Comparison of ENCODE assay signal across 19 mouse cellular contexts in genomic region chr2:120312276-120312825, GRCm38 (mm10). TPM values are rescaled to one million over a fixed set of nuclear protein-coding genes. Genes with fewer than 3 reads are reported as not detected.
"Had no signal": no experiment of that assay in that cellular context is flagged by ENCODE, and none has a peak within 500 bp of the region (broad histone marks: within the 10 kb centered on the region; RNA-seq: fewer than 3 reads in every experiment).

No protein-coding gene starts in this region.

- H3K9ac ChIP-seq: intestine, embryonic 15.5 days; liver, embryonic 12.5 days; midbrain, embryonic 15.5 days; neural tube, embryonic 12.5 days had no signal

- H3K4me2 ChIP-seq: intestine, embryonic 15.5 days; liver, embryonic 12.5 days; midbrain, embryonic 15.5 days; neural tube, embryonic 12.5 days had no signal

- H3K9me3 ChIP-seq: intestine, embryonic 15.5 days; limb, embryonic 10.5 days; liver, embryonic 12.5 days; midbrain, embryonic 10.5 days; midbrain, embryonic 15.5 days; neural tube, embryonic 12.5 days had no signal

- H3K4me3 ChIP-seq: intestine, embryonic 15.5 days; limb, embryonic 10.5 days; liver, embryonic 12.5 days; midbrain, embryonic 10.5 days; midbrain, embryonic 15.5 days; neural tube, embryonic 12.5 days had no signal

- ATAC-seq: intestine, embryonic 15.5 days; liver, embryonic 12.5 days; midbrain, embryonic 15.5 days had no signal

- H3K27ac ChIP-seq: intestine, embryonic 15.5 days; limb, embryonic 10.5 days; liver, embryonic 12.5 days; midbrain, embryonic 10.5 days; midbrain, embryonic 15.5 days; neural tube, embryonic 12.5 days had no signal

- DNase-seq: kidney, adult 18-20 months; kidney, postnatal 10 days; kidney, postnatal 4 days; thymus, adult 18-20 months; thymus, postnatal 14 days had no signal

- H3K4me1 ChIP-seq: limb, embryonic 10.5 days; liver, embryonic 12.5 days; midbrain, embryonic 10.5 days; midbrain, embryonic 15.5 days; neural tube, embryonic 12.5 days had no signal

- H3K27me3 ChIP-seq: intestine, embryonic 15.5 days; liver, embryonic 12.5 days; midbrain, embryonic 15.5 days; neural tube, embryonic 12.5 days had no signal

RNA-seq across cellular contexts. Expression of gene Pla2g4f, which starts 1.6 kb away (rescaled TPM):
- total RNA-seq: layer of hippocampus, adult 8-10 months; left cerebral cortex, adult 18-20 months; left cerebral cortex, postnatal 10 days; monocyte, adult 5-6 weeks had no signal
- polyA plus RNA-seq: kidney, embryonic 14.5 days; limb, embryonic 10.5 days; liver, embryonic 12.5 days; liver, embryonic 16.5 days; midbrain, embryonic 10.5 days; midbrain, embryonic 15.5 days; neural tube, embryonic 12.5 days had no signal

RNA-seq across cellular contexts. Expression of gene Pla2g4d, which starts 23.4 kb away (rescaled TPM):
- total RNA-seq: layer of hippocampus, adult 8-10 months; megakaryocyte, adult 5-6 weeks; monocyte, adult 5-6 weeks; neutrophil, adult 5-6 weeks had no signal
- polyA plus RNA-seq: intestine, embryonic 15.5 days; kidney, embryonic 14.5 days; liver, embryonic 12.5 days; liver, embryonic 16.5 days had no signal
